Mouse (Mus musculus): ENCODE measurements around the gene Neu3. TPM values are rescaled to one million over a fixed set of nuclear protein-coding genes. Genes with fewer than 3 reads are reported as not detected.
"Not testable (repeated sequence)": the region's sequence is repeated elsewhere in the genome, so short reads cannot be mapped to it uniquely, and the experiment has no call there.

Neu3 gene
- polyA plus RNA-seq, 1 experiment from 2014 or later: 2.3 TPM

DNA sequence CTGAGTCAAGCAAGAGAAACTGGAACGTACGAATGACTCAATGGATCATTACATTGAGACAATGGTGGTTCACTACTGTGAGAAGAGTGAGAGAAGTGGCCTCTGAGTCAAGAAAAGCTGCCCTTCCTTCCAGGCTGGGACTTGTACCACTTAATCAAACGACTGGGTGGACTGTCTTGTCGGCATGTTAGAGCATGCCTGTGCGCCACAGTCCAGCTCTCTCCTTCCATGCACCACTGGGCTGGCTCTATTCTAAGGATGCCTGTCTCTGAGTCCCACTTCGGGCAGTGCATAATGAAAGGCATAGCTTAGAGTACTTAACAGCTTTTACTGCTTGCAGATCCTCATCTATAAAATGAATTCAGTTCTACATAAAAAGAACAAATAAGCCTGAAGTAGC, 2.1 kb downstream of the Neu3 start:
- H3K4me2 ChIP-seq (replicated peaks): no peak overlapping the region
- H3K9ac ChIP-seq: no peak overlapping the region
- ATAC-seq (ENCODE audit: low FRiP score): no peak
- no peak overlapping the region for H3K4me3 ChIP-seq
- peaks cover 9% of the 10 kb centered on the region; the same call in 1 of the 2 replicates for H3K4me1 ChIP-seq
- 56% methylated on average over 6 of the region's 6 CpGs for WGBS
- no peaks in the 10 kb centered on the region for H3K36me3 ChIP-seq
- H3K27me3 ChIP-seq: no peaks in the 10 kb centered on the region
- no peak overlapping the region for H3K27ac ChIP-seq
- no peaks in the 10 kb centered on the region for H3K9me3 ChIP-seq (replicated peaks)

DNA sequence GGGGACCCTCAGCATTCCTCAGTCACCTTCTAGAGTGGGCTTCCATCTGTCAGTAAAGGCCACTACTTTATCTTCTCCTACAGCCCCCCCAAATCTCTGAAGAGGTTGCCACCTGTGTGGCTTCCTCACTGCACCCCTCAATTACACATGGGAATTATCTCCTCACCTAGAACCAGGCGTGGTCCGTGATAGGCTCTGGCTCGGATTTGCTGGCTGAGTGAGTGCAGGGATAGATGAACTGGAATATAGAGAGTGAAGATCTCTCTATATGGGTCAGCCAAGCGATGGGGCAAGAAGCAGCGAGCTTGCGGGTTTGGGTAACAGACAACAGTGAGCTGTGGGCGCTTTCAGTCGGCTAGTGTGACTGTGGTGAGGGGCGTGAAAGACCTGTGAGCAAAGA, 2.7 kb downstream of the Neu3 start:
- Histone ChIP-seq H3K4me2 (replicated peaks) (no peak overlapping the region), H3K27ac (no peak overlapping the region), H3K27me3 (no peaks in the 10 kb centered on the region), H3K4me3 (no peak overlapping the region), H3K9me3 (replicated peaks) (no peaks in the 10 kb centered on the region), H3K4me1 (peaks cover 9% of the 10 kb centered on the region; the same call in 1 of the 2 replicates), H3K9ac (no peak overlapping the region), H3K36me3 (no peaks in the 10 kb centered on the region)
- ATAC-seq (ENCODE audit: low FRiP score): no peak
- WGBS: 89% methylated on average over 9 of the region's 9 CpGs

DNA sequence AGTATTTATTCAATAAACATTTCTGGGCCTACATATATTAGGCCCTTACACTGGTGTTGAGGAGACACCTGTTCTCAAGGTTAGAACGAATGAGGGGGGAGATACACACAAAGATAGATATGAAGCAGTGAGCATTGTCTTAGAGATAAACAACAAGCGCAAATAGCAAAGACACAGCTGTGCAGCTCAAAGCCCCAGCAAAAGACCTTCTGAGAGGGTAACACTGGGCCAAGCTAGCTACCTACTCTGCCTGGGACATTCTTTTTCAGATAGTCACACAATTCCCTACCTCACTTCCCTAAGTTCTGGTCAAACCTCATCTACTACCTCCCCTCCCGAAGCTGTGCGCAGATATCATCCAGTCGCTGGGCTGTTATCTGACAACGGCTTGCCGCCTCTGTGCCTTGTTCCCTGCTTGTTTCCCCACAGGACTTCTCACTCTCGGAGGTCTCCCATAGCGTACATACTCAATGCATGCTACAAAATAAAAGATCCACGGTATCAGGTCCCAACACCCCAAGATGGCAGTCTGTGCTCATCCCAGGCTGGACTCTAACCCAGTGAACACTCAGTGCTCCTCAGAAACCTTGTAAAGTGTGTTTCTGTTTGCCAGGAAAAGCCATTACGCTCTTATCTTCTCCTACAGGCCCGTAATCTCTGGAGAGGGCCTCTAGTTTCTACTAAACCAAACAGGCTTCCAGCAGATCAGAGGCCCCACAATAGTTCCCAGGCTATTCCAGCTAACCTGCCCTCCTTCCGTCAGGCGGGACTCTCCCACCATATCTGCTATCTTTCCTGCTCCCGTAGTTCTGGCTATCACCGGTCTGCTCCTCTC, 3.4 kb downstream of the Neu3 start:
- Histone ChIP-seq H3K9ac (no peak overlapping the region), H3K9me3 (replicated peaks) (no peaks in the 10 kb centered on the region), H3K4me1 (peaks cover 9% of the 10 kb centered on the region; the same call in 1 of the 2 replicates), H3K4me2 (replicated peaks) (no peak overlapping the region), H3K27ac (no peak overlapping the region), H3K4me3 (no peak overlapping the region), H3K36me3 (no peaks in the 10 kb centered on the region), H3K27me3 (no peaks in the 10 kb centered on the region)
- ATAC-seq (ENCODE audit: low FRiP score): no peak
- 89% methylated on average over 16 of the region's 16 CpGs for WGBS

DNA sequence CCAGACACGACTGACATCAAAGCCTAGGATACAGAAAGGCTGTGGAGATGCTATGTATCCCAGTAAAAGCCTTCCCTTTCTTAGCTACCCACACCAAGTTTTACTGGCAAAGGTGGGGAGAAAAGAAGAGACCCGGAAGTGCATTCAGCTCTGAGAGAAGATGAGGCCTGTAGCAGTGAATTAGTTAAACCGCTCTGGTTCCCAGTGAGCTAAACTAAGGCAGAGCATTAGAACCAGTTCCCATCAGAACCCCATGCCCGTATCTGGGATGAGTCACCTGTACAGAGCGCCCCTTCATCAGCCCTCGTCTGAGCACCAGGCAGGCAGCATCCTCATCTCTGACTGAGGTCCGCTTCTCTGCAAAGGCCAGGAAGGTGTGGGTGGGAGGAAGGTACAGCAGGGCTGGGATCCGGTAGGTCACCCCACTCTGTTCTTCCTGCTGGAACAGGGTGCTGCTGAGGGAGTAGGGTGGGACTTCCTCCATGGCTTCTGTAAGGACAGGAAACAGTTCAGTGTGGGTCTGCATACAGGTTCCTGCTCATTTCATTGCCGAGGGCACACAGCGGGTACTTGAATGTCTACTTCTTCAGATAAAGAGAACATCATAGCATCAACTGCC, 5.1 kb downstream of the Neu3 start:
- no peak for ATAC-seq (ENCODE audit: low FRiP score)

DNA sequence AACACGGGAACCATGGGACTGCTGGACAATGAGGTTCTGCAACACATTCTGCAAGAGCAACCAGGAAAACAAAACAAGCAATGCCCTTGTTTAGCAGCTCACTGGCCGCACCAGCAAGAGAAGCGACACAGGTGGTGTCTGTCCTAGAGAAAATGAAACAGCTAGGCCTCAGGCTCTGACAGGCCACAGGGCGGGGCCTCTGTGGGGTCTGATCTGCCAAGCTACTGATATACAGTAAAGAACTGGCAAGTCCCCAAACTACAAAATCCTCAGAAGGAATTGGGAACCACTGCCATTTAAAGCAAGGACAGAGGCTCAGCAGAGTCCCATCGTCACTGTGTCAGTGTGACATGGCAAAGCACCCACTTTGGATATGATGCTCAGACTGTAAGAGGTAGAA, 5.8 kb downstream of the Neu3 start:
- Histone ChIP-seq H3K36me3 (no peaks in the 10 kb centered on the region), H3K9ac (no peak overlapping the region), H3K27me3 (no peaks in the 10 kb centered on the region), H3K4me1 (no peaks in the 10 kb centered on the region), H3K9me3 (replicated peaks) (no peaks in the 10 kb centered on the region), H3K27ac (no peak overlapping the region), H3K4me2 (replicated peaks) (no peak overlapping the region), H3K4me3 (no peak overlapping the region)
- ATAC-seq (ENCODE audit: low FRiP score): no peak
- WGBS: 85% methylated on average over 5 of the region's 5 CpGs

More for the DNA sequence above, 5.1 kb downstream of the Neu3 start:
- Histone ChIP-seq H3K4me3 (no peak overlapping the region), H3K4me1 (peaks cover 4% of the 10 kb centered on the region; the same call in 1 of the 2 replicates), H3K9ac (no peak overlapping the region), H3K27me3 (no peaks in the 10 kb centered on the region), H3K4me2 (replicated peaks) (no peak overlapping the region), H3K36me3 (no peaks in the 10 kb centered on the region), H3K27ac (no peak overlapping the region), H3K9me3 (replicated peaks) (no peaks in the 10 kb centered on the region)
- WGBS: 91% methylated on average over 10 of the region's 10 CpGs

DNA sequence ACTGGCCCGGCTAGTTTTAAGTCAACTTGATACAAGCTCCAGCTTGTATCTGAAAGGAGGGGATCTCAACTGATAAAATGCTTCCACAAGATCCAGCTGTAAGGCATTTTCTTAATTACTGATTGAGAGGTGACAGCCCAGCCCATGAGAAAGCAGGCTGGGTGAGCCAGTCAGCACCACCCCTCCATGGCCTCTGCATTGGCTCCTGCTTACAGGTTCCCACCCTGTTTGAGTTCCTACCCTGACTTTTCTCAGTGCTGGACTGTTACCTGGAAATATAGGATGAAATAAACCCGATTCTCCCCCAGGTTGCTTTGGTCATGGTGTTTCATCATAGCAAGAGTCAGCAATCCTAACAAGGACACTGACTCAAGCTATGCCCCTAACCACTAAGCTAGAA, 6.3 kb downstream of the Neu3 start:
- Histone ChIP-seq H3K4me2 (replicated peaks) (no peak overlapping the region), H3K27ac (no peak overlapping the region), H3K4me1 (no peaks in the 10 kb centered on the region), H3K9me3 (replicated peaks) (no peaks in the 10 kb centered on the region), H3K27me3 (no peaks in the 10 kb centered on the region), H3K9ac (no peak overlapping the region), H3K4me3 (no peak overlapping the region), H3K36me3 (no peaks in the 10 kb centered on the region)
- ATAC-seq (ENCODE audit: low FRiP score): no peak
- 86% methylated on average over 2 of the region's 2 CpGs for WGBS

DNA sequence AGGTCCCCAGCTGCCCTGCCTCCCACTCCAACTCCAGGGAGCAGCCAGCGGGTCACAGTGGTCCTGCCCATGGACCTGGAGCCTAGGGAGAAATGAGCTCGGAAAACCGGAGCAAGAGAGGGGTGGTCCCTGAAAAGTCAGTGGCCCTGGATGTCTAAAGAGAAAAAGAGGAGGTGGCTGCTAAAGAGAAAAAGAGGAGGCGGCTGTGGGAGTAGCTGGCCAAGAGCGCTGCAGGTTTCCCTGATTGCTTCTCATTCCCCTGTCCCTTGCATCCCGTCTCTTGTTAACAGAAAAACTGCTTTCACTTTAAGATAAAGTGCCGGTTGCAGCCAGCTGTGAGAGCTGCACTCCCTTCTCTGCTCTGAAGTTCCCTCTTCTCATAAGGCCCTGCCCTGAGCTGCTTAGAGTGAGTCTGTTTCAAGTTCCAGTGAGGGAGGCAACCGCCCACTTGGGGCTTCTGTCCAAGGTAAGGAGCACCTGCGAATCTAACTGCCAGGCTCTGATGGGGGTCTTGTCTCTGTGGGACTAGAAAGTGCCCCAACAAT, 10.0 kb downstream of the Neu3 start:
- H3K9ac ChIP-seq; ATAC-seq (ENCODE audit: low FRiP score); H3K9me3 ChIP-seq (replicated peaks); H3K4me1 ChIP-seq; H3K4me3 ChIP-seq; H3K36me3 ChIP-seq; H3K4me2 ChIP-seq (replicated peaks); H3K27me3 ChIP-seq; H3K27ac ChIP-seq: not testable (repeated sequence)
- whole genome bisulfite sequencing: 25% methylated on average over 9 of the region's 9 CpGs

DNA sequence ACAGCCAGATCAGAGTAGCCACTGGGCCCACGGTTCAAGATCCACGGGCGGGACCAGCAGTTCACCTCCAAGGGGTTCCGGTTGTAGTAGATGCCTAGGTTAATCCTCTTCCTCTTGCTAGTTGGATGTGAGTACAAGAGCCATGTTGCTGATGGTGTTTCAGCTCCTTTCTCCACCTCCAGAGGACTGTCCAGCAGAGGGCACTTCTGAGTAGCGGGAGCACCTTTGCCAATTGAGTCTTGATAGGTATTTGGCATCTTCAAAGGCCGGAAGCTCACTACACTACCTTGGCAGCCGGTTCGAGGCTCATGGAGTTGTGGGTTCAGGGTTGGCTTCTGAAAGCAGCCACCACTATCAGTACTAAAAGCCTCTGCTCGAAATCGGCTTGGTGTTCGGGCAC, 14.8 kb downstream of the Neu3 start:
- no peaks in the 10 kb centered on the region for H3K27me3 ChIP-seq
- WGBS: 90% methylated on average over 11 of the region's 11 CpGs
- no peak overlapping the region for H3K4me3 ChIP-seq
- ATAC-seq (ENCODE audit: low FRiP score): no peak
- H3K9ac ChIP-seq: no peak overlapping the region
- no peak overlapping the region for H3K4me2 ChIP-seq (replicated peaks)
- H3K9me3 ChIP-seq (replicated peaks): no peaks in the 10 kb centered on the region
- no peaks in the 10 kb centered on the region for H3K4me1 ChIP-seq
- peaks cover 5% of the 10 kb centered on the region; the same call in 1 of the 2 replicates for H3K36me3 ChIP-seq
- H3K27ac ChIP-seq: no peak overlapping the region

DNA sequence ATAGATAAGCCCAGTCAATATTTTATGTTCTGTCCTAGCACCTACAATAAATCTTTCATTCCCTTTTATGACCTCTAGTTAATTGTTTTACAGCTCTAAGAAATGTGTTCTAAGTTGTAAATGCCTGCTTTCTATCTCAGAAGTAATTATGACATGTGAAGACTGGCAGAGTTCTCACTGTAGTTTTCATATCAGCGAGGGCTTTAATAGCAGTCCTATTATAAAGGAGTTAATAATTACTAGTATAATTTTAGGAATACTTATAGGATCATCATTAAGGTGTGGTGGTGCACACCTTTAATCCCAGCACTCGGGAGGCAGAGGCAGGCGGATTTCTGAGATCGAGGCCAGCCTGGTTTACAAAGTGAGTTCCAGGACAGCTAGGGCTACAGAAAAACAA, 16.6 kb downstream of the Neu3 start:
- no peak overlapping the region for H3K27ac ChIP-seq
- no peak overlapping the region for H3K4me2 ChIP-seq (replicated peaks)
- H3K27me3 ChIP-seq: no peaks in the 10 kb centered on the region
- H3K9ac ChIP-seq: no peak overlapping the region
- H3K4me1 ChIP-seq: no peaks in the 10 kb centered on the region
- H3K36me3 ChIP-seq: peaks cover 5% of the 10 kb centered on the region; the same call in 1 of the 2 replicates
- WGBS: 93% methylated on average over 4 of the region's 4 CpGs
- H3K4me3 ChIP-seq: no peak overlapping the region
- no peaks in the 10 kb centered on the region for H3K9me3 ChIP-seq (replicated peaks)
- ATAC-seq (ENCODE audit: low FRiP score): no peak

DNA sequence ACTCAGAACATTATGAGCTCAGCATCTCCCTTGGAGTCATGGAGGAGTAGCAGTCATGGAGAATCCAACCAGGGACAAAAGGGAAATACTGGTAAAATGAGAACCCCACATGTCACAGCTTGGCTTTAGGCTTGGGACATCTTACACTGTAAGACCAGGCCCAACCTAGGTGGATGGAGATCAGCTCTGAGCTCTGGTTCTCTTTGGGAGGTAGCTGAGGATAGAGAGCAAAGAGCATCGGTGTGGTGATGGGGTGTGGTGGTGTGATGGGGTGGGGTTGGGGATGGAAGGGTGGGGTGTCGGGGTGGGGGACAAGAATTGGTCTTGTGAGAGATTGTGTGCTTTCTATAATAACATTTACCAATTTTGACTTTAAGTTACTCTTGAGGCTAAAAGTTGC, 17.4 kb downstream of the Neu3 start:
- no peak overlapping the region for H3K9ac ChIP-seq
- no peak overlapping the region for H3K4me3 ChIP-seq
- no peaks in the 10 kb centered on the region for H3K27me3 ChIP-seq
- H3K27ac ChIP-seq: no peak overlapping the region
- H3K36me3 ChIP-seq: peaks cover 5% of the 10 kb centered on the region; the same call in 1 of the 2 replicates
- ATAC-seq (ENCODE audit: low FRiP score): no peak
- H3K4me2 ChIP-seq (replicated peaks): no peak overlapping the region
- no peaks in the 10 kb centered on the region for H3K4me1 ChIP-seq
- H3K9me3 ChIP-seq (replicated peaks): no peaks in the 10 kb centered on the region
- 100% methylated on average over 2 of the region's 2 CpGs for WGBS

DNA sequence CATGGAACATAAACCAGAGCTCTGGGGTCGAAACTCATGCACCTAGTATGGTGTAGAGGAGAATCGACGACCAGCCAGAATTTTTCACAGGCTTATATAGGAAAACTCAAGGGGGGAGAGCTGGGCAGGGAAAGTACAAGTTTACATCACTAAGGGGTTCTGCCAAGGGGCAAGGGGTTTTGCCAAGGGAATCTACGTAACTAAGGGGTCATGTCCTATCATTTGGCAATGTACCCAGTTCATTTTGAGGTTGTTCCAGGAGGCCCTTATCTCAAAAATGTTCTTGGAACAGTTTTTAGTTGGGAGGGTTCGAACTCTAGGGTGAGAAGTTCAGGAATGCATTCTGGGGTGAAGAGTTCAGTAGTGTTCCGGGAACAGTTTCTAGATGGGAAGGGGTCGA, 21.2 kb downstream of the Neu3 start:
- not testable (repeated sequence) for H3K36me3 ChIP-seq; ATAC-seq (ENCODE audit: low FRiP score); H3K27ac ChIP-seq; H3K27me3 ChIP-seq; H3K4me3 ChIP-seq; H3K4me1 ChIP-seq; H3K4me2 ChIP-seq (replicated peaks); H3K9ac ChIP-seq; H3K9me3 ChIP-seq (replicated peaks)
- WGBS: 87% methylated on average over 7 of the region's 7 CpGs

DNA sequence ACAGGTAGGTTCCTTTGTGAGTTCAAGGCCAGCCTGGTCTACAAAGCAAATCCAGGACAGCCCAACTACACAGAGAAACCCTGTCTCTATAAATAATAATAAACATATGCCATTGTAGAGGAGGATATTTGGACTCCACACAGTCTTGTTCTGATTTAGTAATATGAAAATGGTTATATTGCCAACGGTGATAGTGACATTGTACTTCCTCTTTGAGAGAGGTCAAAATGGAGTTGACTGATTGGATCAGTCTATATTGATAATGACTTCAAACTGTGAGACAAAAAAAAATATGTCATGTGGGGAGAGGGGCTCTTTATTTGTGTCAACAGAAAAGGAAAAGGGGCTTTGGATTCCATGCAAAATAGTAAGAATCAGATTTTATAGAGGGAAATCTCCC, 22.9 kb downstream of the Neu3 start:
- Histone ChIP-seq H3K9me3 (replicated peaks) (no peaks in the 10 kb centered on the region), H3K4me2 (replicated peaks) (no peak overlapping the region), H3K27ac (no peak overlapping the region), H3K4me3 (no peak overlapping the region), H3K27me3 (no peaks in the 10 kb centered on the region), H3K9ac (no peak overlapping the region), H3K4me1 (no peaks in the 10 kb centered on the region), H3K36me3 (no peaks in the 10 kb centered on the region)
- 82% methylated on average over 1 of the region's 1 CpGs for WGBS
- no peak for ATAC-seq (ENCODE audit: low FRiP score)

Data from hindbrain, embryonic 12.5 days (tissue).